Comparison of ENCODE assay signal across 13 mouse cellular contexts in the genomic region with DNA sequence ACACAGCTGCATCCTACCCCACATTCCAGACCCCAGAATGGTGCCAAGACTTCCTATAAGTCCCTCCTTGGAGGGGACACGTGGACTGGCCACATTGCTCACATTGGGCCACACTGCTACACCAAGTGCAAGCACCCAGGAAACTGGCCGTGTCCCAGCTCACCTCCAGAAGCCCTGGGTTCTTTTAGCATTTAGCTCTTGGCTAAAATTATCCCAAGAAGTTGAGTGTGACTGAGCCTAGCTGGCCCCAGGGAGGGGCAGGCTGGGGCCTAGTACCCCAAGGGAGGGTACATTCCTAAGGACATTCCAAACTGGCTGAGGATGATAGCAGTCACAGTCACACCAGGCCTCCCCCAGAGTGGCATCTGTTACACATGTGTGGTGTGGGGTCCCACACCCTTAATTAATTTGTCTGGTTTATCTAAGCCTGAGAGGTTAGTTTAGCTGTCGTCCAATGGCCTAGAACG. TPM values are rescaled to one million over a fixed set of nuclear protein-coding genes. Genes with fewer than 3 reads are reported as not detected.
DNase-seq lines count a peak whose midpoint lies in the region; ATAC-seq and TF ChIP-seq lines count a peak whose summit lies in the region.
"Had no signal": no experiment of that assay in that cellular context is flagged by ENCODE, and none has a peak within 500 bp of the region (broad histone marks: within the 10 kb centered on the region; RNA-seq: fewer than 3 reads in every experiment).

No protein-coding gene starts in this region.

- H3K36me3 ChIP-seq in heart, embryonic 16.5 days (ENCODE audit: control insufficient read depth, insufficient read depth) = no peaks in the 10 kb centered on the region
- H3K36me3 ChIP-seq in embryonic facial prominence, embryonic 14.5 days (ENCODE audit: control insufficient read depth, insufficient read depth, low read length) = no peaks in the 10 kb centered on the region
- H3K36me3 ChIP-seq in kidney, embryonic 14.5 days (ENCODE audit: control insufficient read depth, insufficient read depth, low read length) = no peaks in the 10 kb centered on the region; the same call in 1 of the 2 replicates
- no peaks in the 10 kb centered on the region for H3K36me3 ChIP-seq in liver, embryonic 14.5 days (replicated peaks; ENCODE audit: control insufficient read depth, insufficient read depth, low read depth)
- no peaks in the 10 kb centered on the region for H3K36me3 ChIP-seq in forebrain, embryonic 16.5 days (ENCODE audit: control insufficient read depth, insufficient read depth)
- H3K36me3 ChIP-seq: midbrain, embryonic 12.5 days; neural tube, embryonic 15.5 days had no signal

- H3K27ac ChIP-seq in heart, embryonic 16.5 days (ENCODE audit: low read length) = peak overlapping the region; percentile 74
- H3K27ac ChIP-seq in embryonic facial prominence, embryonic 14.5 days (replicated peaks; ENCODE audit: low read depth, low read length) = no peak overlapping the region
- peak overlapping the region; percentile 89 for H3K27ac ChIP-seq in kidney, embryonic 14.5 days (ENCODE audit: low read depth, low read length)
- H3K27ac ChIP-seq in liver, embryonic 14.5 days = no peak overlapping the region
- H3K27ac ChIP-seq in forebrain, embryonic 16.5 days (ENCODE audit: low read length) = no peak overlapping the region
- H3K27ac ChIP-seq: midbrain, embryonic 12.5 days; neural tube, embryonic 15.5 days had no signal

- peaks cover 5% of the 10 kb centered on the region for H3K27me3 ChIP-seq in heart, embryonic 16.5 days (ENCODE audit: control insufficient read depth, insufficient read depth, low read length)
- H3K27me3 ChIP-seq in embryonic facial prominence, embryonic 14.5 days (replicated peaks; ENCODE audit: control insufficient read depth, insufficient read depth, low read length) = no peaks in the 10 kb centered on the region
- H3K27me3 ChIP-seq in kidney, embryonic 14.5 days (ENCODE audit: control insufficient read depth, insufficient read depth, low read length) = no peaks in the 10 kb centered on the region
- no peaks in the 10 kb centered on the region for H3K27me3 ChIP-seq in liver, embryonic 14.5 days (ENCODE audit: control insufficient read depth, insufficient read depth, low read length)
- peaks cover 5% of the 10 kb centered on the region for H3K27me3 ChIP-seq in forebrain, embryonic 16.5 days (replicated peaks; ENCODE audit: control insufficient read depth, insufficient read depth, low read length)

- no peak overlapping the region for H3K4me3 ChIP-seq in heart, embryonic 16.5 days (ENCODE audit: low read length)
- no peak overlapping the region for H3K4me3 ChIP-seq in embryonic facial prominence, embryonic 14.5 days (ENCODE audit: low read depth, low read length)
- H3K4me3 ChIP-seq in kidney, embryonic 14.5 days (ENCODE audit: low read length) = no peak overlapping the region
- no peak overlapping the region for H3K4me3 ChIP-seq in liver, embryonic 14.5 days (ENCODE audit: insufficient read depth in 1 of 2, low read depth in 2 of 2, low read length in 2 of 2)
- H3K4me3 ChIP-seq in forebrain, embryonic 16.5 days (replicated peaks; ENCODE audit: low read length) = no peak overlapping the region
- H3K4me3 ChIP-seq: midbrain, embryonic 12.5 days; neural tube, embryonic 15.5 days had no signal

- WGBS in heart, embryonic 16.5 days = 23% methylated on average over 4 of the region's 4 CpGs
- WGBS in embryonic facial prominence, embryonic 14.5 days = 24% methylated on average over 4 of the region's 4 CpGs
- WGBS in kidney, embryonic 14.5 days = 27% methylated on average over 4 of the region's 4 CpGs
- WGBS in liver, embryonic 14.5 days (ENCODE audit: insufficient replicate concordance) = 46% methylated on average over 4 of the region's 4 CpGs
- WGBS in forebrain, embryonic 16.5 days = 79% methylated on average over 4 of the region's 4 CpGs

- peaks cover 17% of the 10 kb centered on the region for H3K4me1 ChIP-seq in heart, embryonic 16.5 days (ENCODE audit: control insufficient read depth, insufficient read depth, low read length)
- peaks cover 12% of the 10 kb centered on the region for H3K4me1 ChIP-seq in embryonic facial prominence, embryonic 14.5 days (ENCODE audit: control insufficient read depth, insufficient read depth, low read length)
- peaks cover 38% of the 10 kb centered on the region for H3K4me1 ChIP-seq in kidney, embryonic 14.5 days (ENCODE audit: control insufficient read depth, insufficient read depth, low read length)
- peaks cover 0 to 2% of the 10 kb centered on the region in 2 experiments; a peak in 1 of 4 replicates for H3K4me1 ChIP-seq in liver, embryonic 14.5 days (replicated peaks; ENCODE audit: control insufficient read depth in 2 of 2, insufficient read depth in 2 of 2, low read length in 1 of 2)
- H3K4me1 ChIP-seq in forebrain, embryonic 16.5 days (replicated peaks; ENCODE audit: control insufficient read depth, insufficient read depth, low read length) = no peaks in the 10 kb centered on the region
- H3K4me1 ChIP-seq: midbrain, embryonic 12.5 days had no signal

- H3K9ac ChIP-seq in heart, embryonic 16.5 days (ENCODE audit: low read length) = peak overlapping the region; percentile 21; the same call in 1 of the 2 replicates
- H3K9ac ChIP-seq in embryonic facial prominence, embryonic 14.5 days (ENCODE audit: low read depth, low read length) = no peak overlapping the region
- no peak overlapping the region for H3K9ac ChIP-seq in kidney, embryonic 14.5 days (ENCODE audit: low read depth, low read length)
- H3K9ac ChIP-seq in liver, embryonic 14.5 days (replicated peaks) = no peak overlapping the region
- H3K9ac ChIP-seq in forebrain, embryonic 16.5 days (replicated peaks; ENCODE audit: low read depth, low read length) = no peak overlapping the region
- H3K9ac ChIP-seq: midbrain, embryonic 12.5 days; neural tube, embryonic 15.5 days had no signal

- ATAC-seq in heart, embryonic 16.5 days (replicated peaks; ENCODE audit: extremely low read depth, insufficient read depth, low FRiP score) = no peak; the same call in 1 of the 2 replicates
- peak; percentile 30; the same call in 1 of the 2 replicates for ATAC-seq in embryonic facial prominence, embryonic 14.5 days (ENCODE audit: low read depth)
- peak; percentile 70 for ATAC-seq in kidney, embryonic 14.5 days (ENCODE audit: low FRiP score, low TSS enrichment)
- ATAC-seq in liver, embryonic 14.5 days (ENCODE audit: insufficient read depth) = peak; percentile 21; the same call in 1 of the 2 replicates
- ATAC-seq in forebrain, embryonic 16.5 days = no peak
- ATAC-seq: activated CD4-positive, CD25-positive, alpha-beta regulatory T cell, adult 4 months; inflammation-experienced regulatory T-cells, adult 6 months had no signal

- DNase-seq in heart, adult 11 months = no peak
- DNase-seq in embryonic facial prominence, embryonic 14.5 days (ENCODE audit: low spot score) = peak; percentile 48
- no peak for DNase-seq in liver, embryonic 14.5 days (ENCODE audit: low read depth in 3 of 3, low spot score in 3 of 3)
- no peak for DNase-seq in retina, embryonic 14.5 days (ENCODE audit: low spot score)
- no peak for DNase-seq in retina, postnatal 1 day
- DNase-seq: thymus, postnatal 14 days had no signal

- no peak for TF ChIP-seq CTCF in liver, embryonic 14.5 days (IDR thresholded peaks at IDR 0.05; ENCODE audit: low read depth)

- no peak for TF ChIP-seq EP300 in liver, embryonic 14.5 days (IDR thresholded peaks at IDR 0.05; ENCODE audit: low read depth)

- H3K4me2 ChIP-seq in heart, embryonic 16.5 days (ENCODE audit: low read depth, low read length) = 0 out of 2 replicates have a peak overlapping the region, but pooled peaks have one; percentile 12
- H3K4me2 ChIP-seq in embryonic facial prominence, embryonic 14.5 days (ENCODE audit: low read depth, low read length) = no peak overlapping the region
- H3K4me2 ChIP-seq in kidney, embryonic 14.5 days (replicated peaks; ENCODE audit: low read depth, low read length) = no peak overlapping the region
- H3K4me2 ChIP-seq in liver, embryonic 14.5 days (ENCODE audit: low read depth) = no peak overlapping the region
- H3K4me2 ChIP-seq in forebrain, embryonic 16.5 days (ENCODE audit: low read length) = no peak overlapping the region
- H3K4me2 ChIP-seq: midbrain, embryonic 12.5 days; neural tube, embryonic 15.5 days had no signal

- no peaks in the 10 kb centered on the region for H3K9me3 ChIP-seq in heart, embryonic 16.5 days (replicated peaks; ENCODE audit: control insufficient read depth, low read length)
- no peaks in the 10 kb centered on the region for H3K9me3 ChIP-seq in embryonic facial prominence, embryonic 14.5 days (ENCODE audit: control insufficient read depth, low read length)
- no peaks in the 10 kb centered on the region for H3K9me3 ChIP-seq in kidney, embryonic 14.5 days (ENCODE audit: control insufficient read depth, low read length)
- no peaks in the 10 kb centered on the region for H3K9me3 ChIP-seq in liver, embryonic 14.5 days (ENCODE audit: control insufficient read depth, low read length)
- no peaks in the 10 kb centered on the region for H3K9me3 ChIP-seq in forebrain, embryonic 16.5 days (ENCODE audit: control insufficient read depth, low read length)
- H3K9me3 ChIP-seq: midbrain, embryonic 12.5 days; neural tube, embryonic 15.5 days had no signal

RNA-seq across cellular contexts. Expression of gene Arhgef16, which starts 7.7 kb away (rescaled TPM):
- 4.3 and 5.3 TPM in 2 replicates for polyA plus RNA-seq in heart, embryonic 16.5 days (2015; fragmentation: Nextera tagmentation; extraction: Ambion mirVana)
- polyA plus RNA-seq in embryonic facial prominence, embryonic 14.5 days (2014; fragmentation: Nextera tagmentation; extraction: Ambion mirVana) = 5.5 and 6.1 TPM in 2 replicates
- polyA plus RNA-seq in kidney, embryonic 14.5 days (2014; fragmentation: Nextera tagmentation; extraction: Ambion mirVana) = 16.3 and 28.2 TPM in 2 replicates
- 2.5 and 2.8 TPM in 2 replicates for polyA plus RNA-seq in liver, embryonic 14.5 days (2012; rRNA removed)
- 3.6 and 4.3 TPM in 2 replicates for polyA plus RNA-seq in liver, embryonic 14.5 days (2014; fragmentation: Nextera tagmentation; extraction: Ambion mirVana)
- polyA plus RNA-seq in forebrain, embryonic 16.5 days (2015; fragmentation: Nextera tagmentation; extraction: Ambion mirVana) = 0.51 and 0.89 TPM in 2 replicates

RNA-seq across cellular contexts. Expression of gene B230104I21Rik, which starts 42.2 kb away (rescaled TPM):
- polyA plus RNA-seq in heart, embryonic 16.5 days (2015; fragmentation: Nextera tagmentation; extraction: Ambion mirVana) = 0.17 TPM in 1 of 2 replicates, not detected in the other
- 0.33 TPM in 1 of 2 replicates, not detected in the other for polyA plus RNA-seq in embryonic facial prominence, embryonic 14.5 days (2014; fragmentation: Nextera tagmentation; extraction: Ambion mirVana)
- polyA plus RNA-seq in kidney, embryonic 14.5 days (2014; fragmentation: Nextera tagmentation; extraction: Ambion mirVana) = not detected in 2 replicates
- not detected in 2 replicates for polyA plus RNA-seq in liver, embryonic 14.5 days (2012; rRNA removed)
- polyA plus RNA-seq in liver, embryonic 14.5 days (2014; fragmentation: Nextera tagmentation; extraction: Ambion mirVana) = not detected in 2 replicates
- not detected in 2 replicates for polyA plus RNA-seq in forebrain, embryonic 16.5 days (2015; fragmentation: Nextera tagmentation; extraction: Ambion mirVana)
- polyA plus RNA-seq: activated CD4-positive, CD25-positive, alpha-beta regulatory T cell, adult 4 months; inflammation-experienced regulatory T-cells, adult 6 months; midbrain, embryonic 12.5 days; neural tube, embryonic 15.5 days had no signal

Comparison
In these comparisons a context has a peak if more than half of its experiments do, and no peak if none do; other contexts are left out.
1. ATAC-seq: peak in embryonic facial prominence, embryonic 14.5 days (single experiment), kidney, embryonic 14.5 days (single experiment) and liver, embryonic 14.5 days (single experiment); none in heart, embryonic 16.5 days (single experiment) and forebrain, embryonic 16.5 days (single experiment).
2. H3K27ac ChIP-seq: peak in heart, embryonic 16.5 days (single experiment) and kidney, embryonic 14.5 days (single experiment); none in embryonic facial prominence, embryonic 14.5 days (single experiment), liver, embryonic 14.5 days (single experiment) and forebrain, embryonic 16.5 days (single experiment).